Mouse (Mus musculus) cerebellum, adult 11-12 months (tissue): ENCODE data around the gene Spocd1.
"Not testable (repeated sequence)": the region's sequence is repeated elsewhere in the genome, so short reads cannot be mapped to it uniquely, and the experiment has no call there.

Experiments
- DNase-seq: peaks from one replicate; pipeline ENCODE4 v3.0.0; 2022

Spocd1 gene

GRCm38 (mm10) chr4:129928949-129929348, at the start of gene Spocd1:
TSS of gene Spocd1 (plus strand) at chr4:129929249.
- no peak for DNase-seq

- no peak for DNase-seq
Measured at GRCm38 (mm10) chr4:129880615-129881014, 48.4 kb upstream of the Spocd1 start.

GRCm38 (mm10) chr4:129881661-129882060, 47.4 kb upstream of the Spocd1 start:
- DNase-seq, result no peak

GRCm38 (mm10) chr4:129882555-129883293, 46.3 kb upstream of the Spocd1 start:
- no peak for DNase-seq

GRCm38 (mm10) chr4:129884041-129884930, 44.8 kb upstream of the Spocd1 start:
- DNase-seq, result no peak

- DNase-seq, result no peak
Measured at GRCm38 (mm10) chr4:129889661-129890060, 39.4 kb upstream of the Spocd1 start.

GRCm38 (mm10) chr4:129890094-129890493, 39.0 kb upstream of the Spocd1 start:
- DNase-seq, result no peak

GRCm38 (mm10) chr4:129894861-129895260, 34.2 kb upstream of the Spocd1 start:
- DNase-seq, result no peak

GRCm38 (mm10) chr4:129898815-129899214, 30.2 kb upstream of the Spocd1 start:
- not testable (repeated sequence) for DNase-seq

GRCm38 (mm10) chr4:129902394-129902793, 26.7 kb upstream of the Spocd1 start:
- DNase-seq, result no peak

- no peak for DNase-seq
Measured at GRCm38 (mm10) chr4:129903577-129903976, 25.5 kb upstream of the Spocd1 start.

GRCm38 (mm10) chr4:129905032-129905431, 24.0 kb upstream of the Spocd1 start:
- no peak for DNase-seq

- DNase-seq, result no peak
Measured at GRCm38 (mm10) chr4:129906016-129906415, 23.0 kb upstream of the Spocd1 start.

GRCm38 (mm10) chr4:129908836-129909235, 20.2 kb upstream of the Spocd1 start:
- DNase-seq, result no peak

GRCm38 (mm10) chr4:129909261-129909731, 19.8 kb upstream of the Spocd1 start:
- DNase-seq, result no peak

GRCm38 (mm10) chr4:129912998-129913397, 16.1 kb upstream of the Spocd1 start:
- no peak for DNase-seq

GRCm38 (mm10) chr4:129913761-129914644, 15.0 kb upstream of the Spocd1 start:
- DNase-seq, result no peak

- DNase-seq, result no peak
Measured at GRCm38 (mm10) chr4:129914686-129915085, 14.4 kb upstream of the Spocd1 start.

GRCm38 (mm10) chr4:129915349-129915988, 13.6 kb upstream of the Spocd1 start:
- DNase-seq, result no peak

GRCm38 (mm10) chr4:129916159-129916558, 12.9 kb upstream of the Spocd1 start:
- no peak for DNase-seq

- DNase-seq, result no peak
Measured at GRCm38 (mm10) chr4:129917016-129917603, 11.9 kb upstream of the Spocd1 start.

GRCm38 (mm10) chr4:129918464-129918863, 10.6 kb upstream of the Spocd1 start:
- no peak for DNase-seq
